ENCODE assay signal across 8 mouse cellular contexts in the genomic region with DNA sequence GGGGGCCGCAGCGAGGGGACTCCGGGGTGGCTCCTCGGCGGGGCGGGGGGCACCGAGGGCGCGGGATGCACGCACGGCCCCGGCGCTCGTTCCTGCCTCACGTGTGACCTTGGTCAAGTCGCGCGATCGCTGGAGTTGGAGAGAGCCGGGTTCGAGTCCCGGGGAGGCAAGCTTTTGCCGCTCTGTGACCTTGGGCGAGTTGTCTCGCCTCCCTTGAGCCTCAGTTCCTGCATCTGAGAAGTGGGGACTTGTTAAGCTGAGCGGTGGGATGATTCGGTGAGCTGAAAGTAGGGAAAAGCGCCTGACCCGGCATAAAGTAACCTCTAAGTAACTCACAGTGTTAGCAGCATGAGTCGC. TPM values are rescaled to one million over a fixed set of nuclear protein-coding genes. Genes with fewer than 3 reads are reported as not detected.
DNase-seq lines count a peak whose midpoint lies in the region; ATAC-seq and TF ChIP-seq lines count a peak whose summit lies in the region.

No protein-coding gene starts in this region.

- 2% methylated on average over 28 of the region's 30 CpGs for WGBS in heart, adult 2 months
- WGBS in liver, embryonic 12.5 days (ENCODE audit: insufficient replicate concordance) = 1% methylated on average over 30 of the region's 30 CpGs
- 1% methylated on average over 30 of the region's 30 CpGs for WGBS in neural tube, embryonic 15.5 days

- DNase-seq in heart, adult 2 months = peak in 1 of 2 experiments; percentile 52
- DNase-seq in heart, postnatal 25 days (ENCODE audit: low spot score) = no peak
- peak; percentile 66 for DNase-seq in R1 (ENCODE audit: low read depth, low spot score)
- peak; percentile 54 for DNase-seq in embryo, embryonic 10.5 days (ENCODE audit: low spot score)
- DNase-seq in heart, postnatal 4 days = peak; percentile 58

- H3K79me2 ChIP-seq in heart, adult 2 months (replicated peaks; ENCODE audit: control insufficient read depth, insufficient read depth, low read length) = peaks cover 7% of the 10 kb centered on the region

- no peak for ATAC-seq in liver, embryonic 12.5 days
- ATAC-seq in neural tube, embryonic 15.5 days (ENCODE audit: low FRiP score) = peak; percentile 28; the same call in 1 of the 2 replicates
- no peak for ATAC-seq in megakaryocyte progenitor cell, adult 5-6 weeks (replicated peaks; ENCODE audit: poor library complexity)

- H3K9me3 ChIP-seq in liver, embryonic 12.5 days (replicated peaks) = no peaks in the 10 kb centered on the region
- no peaks in the 10 kb centered on the region for H3K9me3 ChIP-seq in neural tube, embryonic 15.5 days (replicated peaks)

- no peak for TF ChIP-seq EP300 in heart, adult 2 months (IDR thresholded peaks at IDR 0.05; ENCODE audit: insufficient read depth, low read depth, low read length)

- intact Hi-C loops in heart, adult 2 months (cut with DNase I) = loop anchor here (2.0 to 10.0 kb wide), 3 partner anchors 20 to 148 kb away; a partner anchor contains a TSS
- intact Hi-C loops in heart, postnatal 25 days (cut with DNase I) = loop anchor here (2.0 to 5.0 kb wide), 2 partner anchors 20 to 140 kb away; no protein-coding TSS in a partner anchor

- H3K4me3 ChIP-seq in heart, adult 2 months = peak overlapping the region; percentile 75
- H3K4me3 ChIP-seq in liver, embryonic 12.5 days = peak overlapping the region; percentile 94
- H3K4me3 ChIP-seq in neural tube, embryonic 15.5 days (replicated peaks) = peak overlapping the region; percentile 61

- peak overlapping the region; percentile 83 for H3K9ac ChIP-seq in heart, adult 2 months (ENCODE audit: low read depth, low read length)
- peak overlapping the region; percentile 96 for H3K9ac ChIP-seq in liver, embryonic 12.5 days
- peak overlapping the region; percentile 66 for H3K9ac ChIP-seq in neural tube, embryonic 15.5 days (replicated peaks)

- no peaks in the 10 kb centered on the region for H3K36me3 ChIP-seq in heart, adult 2 months (ENCODE audit: control insufficient read depth, insufficient read depth, low read length)
- peaks cover 23% of the 10 kb centered on the region for H3K36me3 ChIP-seq in liver, embryonic 12.5 days
- no peaks in the 10 kb centered on the region for H3K36me3 ChIP-seq in neural tube, embryonic 15.5 days

- peak overlapping the region; percentile 72 for H3K27ac ChIP-seq in heart, adult 2 months
- peak overlapping the region; percentile 99 for H3K27ac ChIP-seq in liver, embryonic 12.5 days
- H3K27ac ChIP-seq in neural tube, embryonic 15.5 days (replicated peaks) = peak overlapping the region; percentile 92

- no peak for TF ChIP-seq CTCF in heart, adult 2 months (IDR thresholded peaks at IDR 0.05)

- H3K4me1 ChIP-seq in heart, adult 2 months (ENCODE audit: control insufficient read depth, insufficient read depth, low read length) = peaks cover 17% of the 10 kb centered on the region
- H3K4me1 ChIP-seq in liver, embryonic 12.5 days = peaks cover 84% of the 10 kb centered on the region
- H3K4me1 ChIP-seq in neural tube, embryonic 15.5 days = peaks cover 51% of the 10 kb centered on the region

- H3K4me2 ChIP-seq in liver, embryonic 12.5 days = peak overlapping the region; percentile 83
- peak overlapping the region; percentile 78 for H3K4me2 ChIP-seq in neural tube, embryonic 15.5 days

- no peak for TF ChIP-seq POLR2A in heart, adult 2 months (IDR thresholded peaks at IDR 0.05; ENCODE audit: insufficient read depth, low read depth, low read length)

- H3K27me3 ChIP-seq in heart, adult 2 months (ENCODE audit: control insufficient read depth, insufficient read depth, low read length) = no peaks in the 10 kb centered on the region
- H3K27me3 ChIP-seq in liver, embryonic 12.5 days (replicated peaks) = no peaks in the 10 kb centered on the region
- H3K27me3 ChIP-seq in neural tube, embryonic 15.5 days (replicated peaks) = no peaks in the 10 kb centered on the region

RNA-seq across cellular contexts. Expression of a gene that starts 0.6 kb away (rescaled TPM):
- 10 to 100 TPM; 41.2 to 48.6 TPM for total RNA-seq in heart, adult 2 months (2021)
- 40.1 and 44.9 TPM in 2 replicates for polyA plus RNA-seq in heart, adult 2 months (2012; rRNA removed)
- 10 to 100 TPM; 43.2 to 44.8 TPM for total RNA-seq in heart, postnatal 25 days (2021)
- total RNA-seq in heart, postnatal 4 days (2021) = 10 to 100 TPM; 56.8 to 58.2 TPM
- 21.9 and 22.5 TPM in 2 replicates for polyA plus RNA-seq in liver, embryonic 12.5 days (2016; fragmentation: Nextera tagmentation; extraction: Ambion mirVana)
- 20.8 and 21.1 TPM in 2 replicates for polyA plus RNA-seq in neural tube, embryonic 15.5 days (2015; fragmentation: Nextera tagmentation; extraction: Ambion mirVana)
- 24.7 and 25.2 TPM in 2 replicates for total RNA-seq in megakaryocyte progenitor cell, adult 5-6 weeks (2015)
- total RNA-seq in megakaryocyte progenitor cell, adult 5-6 weeks (2017) = 22.8 and 28.8 TPM in 2 replicates
